Mouse (Mus musculus): Measurements from ENCODE around the gene Adamts12.

- TF ChIP-seq CTCF (IDR thresholded peaks at IDR 0.05; ENCODE audit: low read depth) (no peak), EP300 (IDR thresholded peaks at IDR 0.05; ENCODE audit: low read depth) (no peak)
Observed at GRCm38 (mm10) chr15:11118371-11118770, 53.8 kb downstream of the Adamts12 start.

Measured in liver, postnatal 0 days (tissue).